Mouse (Mus musculus) heart, adult 2 months (tissue): ENCODE data around the gene Spag6.

Source experiments
- CTCF ChIP-seq: fragments of 200-600 bp; IDR thresholded peaks from 2 replicates; pipeline ENCODE4 v1.8.1; 2022; ENCODE audit warnings: antibody characterized with exemption, mild to moderate bottlenecking, moderate library complexity
- EP300 ChIP-seq: fragments of 200-500 bp; IDR thresholded peaks from 2 replicates; pipeline ENCODE4 v1.6.1; 2011; ENCODE audit warnings: low read depth, low read length, control low read depth; ENCODE audit not compliant: insufficient read depth
- POLR2A ChIP-seq: fragments of 200-500 bp; IDR thresholded peaks from 2 replicates; pipeline ENCODE4 v1.6.1; 2011; ENCODE audit warnings: mild to moderate bottlenecking, low read depth, low read length, control low read depth; ENCODE audit not compliant: insufficient read depth

DNA sequence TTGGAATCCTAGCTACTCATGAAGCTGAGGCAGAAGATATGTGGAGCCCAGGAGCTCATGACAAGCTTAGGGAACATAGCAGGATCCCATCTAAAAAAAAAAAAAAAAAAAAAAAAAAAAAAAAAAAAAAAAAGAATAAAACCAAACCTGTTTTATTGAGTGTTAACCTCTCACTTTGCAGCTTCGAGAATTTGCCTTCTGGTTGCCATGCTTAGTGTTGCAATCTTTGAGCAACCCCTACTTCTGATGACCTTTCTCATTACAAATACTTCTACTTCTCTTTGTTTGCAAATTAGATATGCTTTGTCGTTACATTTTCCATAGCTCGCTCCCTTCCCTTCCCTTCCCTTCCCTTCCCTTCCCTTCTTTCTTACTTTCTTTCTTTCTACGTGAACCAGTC, 45.3 kb upstream of the Spag6 start:
- TF ChIP-seq CTCF (no peak), POLR2A (no peak), EP300 (no peak)
